Mouse (Mus musculus): ENCODE data around the gene Oxct2a.

GRCm38 (mm10) chr4:123331326-123331725, 7.9 kb upstream of the Oxct2a start:
- TF ChIP-seq CTCF (IDR thresholded peaks at IDR 0.05; ENCODE audit: borderline replicate concordance, extremely low read depth, insufficient read depth, insufficient read length): no peak
- TF ChIP-seq POLR2A (IDR thresholded peaks at IDR 0.05; ENCODE audit: borderline replicate concordance, extremely low read depth, insufficient read depth, insufficient read length, poor library complexity, severe bottlenecking): no peak
